Mouse (Mus musculus): ENCODE data around the gene Xpo6. TPM values are rescaled to one million over a fixed set of nuclear protein-coding genes. Genes with fewer than 3 reads are reported as not detected.

The Xpo6 gene
- 52.9 and 78.8 TPM in 2 replicates for total RNA-seq (2014; rRNA removed; ENCODE audit: low replicate concordance)
- 12.3 and 14.2 TPM in 2 replicates for polyA plus RNA-seq (2015; fragmentation: Nextera tagmentation; extraction: Ambion mirVana)

- under 1% methylated on average over 54 of the region's 57 CpGs for WGBS
- ATAC-seq (ENCODE audit: insufficient read depth, low read depth) (peak; percentile 96), DNase-seq (ENCODE audit: low spot score) (peak; percentile 98)
- no peaks in the 10 kb centered on the region for H3K9me3 ChIP-seq (replicated peaks; ENCODE audit: control insufficient read depth, low read length)
- H3K27ac ChIP-seq (ENCODE audit: low read depth): peak within 1 kb of the TSS; percentile 93
- peaks cover 16% of the 10 kb centered on the region for H3K4me1 ChIP-seq (ENCODE audit: control insufficient read depth, insufficient read depth)
- H3K27me3 ChIP-seq (ENCODE audit: control insufficient read depth, insufficient read depth, low read length): no peaks in the 10 kb centered on the region
- no peaks in the 10 kb centered on the region for H3K36me3 ChIP-seq (replicated peaks; ENCODE audit: control insufficient read depth, insufficient read depth, low read length)
- peak within 1 kb of the TSS; percentile 94 for H3K4me2 ChIP-seq (ENCODE audit: low read depth, low read length)
- peak within 1 kb of the TSS; percentile 99 for H3K9ac ChIP-seq (replicated peaks; ENCODE audit: low read depth, low read length)
- TF ChIP-seq CTCF (IDR thresholded peaks at IDR 0.05; ENCODE audit: low read depth): no peak
- 0 out of 2 replicates have a peak, but pooled peaks have one; percentile 41 for TF ChIP-seq EP300 (IDR thresholded peaks at IDR 0.05; ENCODE audit: low read depth)
- peak within 1 kb of the TSS; percentile 94 for H3K4me3 ChIP-seq (ENCODE audit: low read depth, low read length)
These were observed at the start of gene Xpo6 for GRCm38 (mm10) chr7:126200178-126200996. Gene Xpo6, minus strand, starts transcription at chr7:126200501.

- ATAC-seq (ENCODE audit: insufficient read depth, low read depth): no peak
- no peak for DNase-seq (ENCODE audit: low spot score)
- peak overlapping the region; percentile 65 for H3K4me2 ChIP-seq (ENCODE audit: low read depth, low read length)
- no peaks in the 10 kb centered on the region for H3K36me3 ChIP-seq (replicated peaks; ENCODE audit: control insufficient read depth, insufficient read depth, low read length)
- 77% methylated on average over 3 of the region's 3 CpGs for WGBS
- H3K4me1 ChIP-seq (ENCODE audit: control insufficient read depth, insufficient read depth): peaks cover 11% of the 10 kb centered on the region
- H3K27ac ChIP-seq (ENCODE audit: low read depth): 0 out of 2 replicates have a peak overlapping the region, but pooled peaks have one; percentile 1
- 0 out of 2 replicates have a peak overlapping the region, but pooled peaks have one; percentile 66 for H3K9ac ChIP-seq (replicated peaks; ENCODE audit: low read depth, low read length)
- H3K9me3 ChIP-seq (replicated peaks; ENCODE audit: control insufficient read depth, low read length): no peaks in the 10 kb centered on the region
- no peaks in the 10 kb centered on the region for H3K27me3 ChIP-seq (ENCODE audit: control insufficient read depth, insufficient read depth, low read length)
- H3K4me3 ChIP-seq (ENCODE audit: low read depth, low read length): peak overlapping the region; percentile 55
- TF ChIP-seq CTCF (IDR thresholded peaks at IDR 0.05; ENCODE audit: low read depth) (no peak), EP300 (IDR thresholded peaks at IDR 0.05; ENCODE audit: low read depth) (no peak)
These were observed 49.7 kb upstream of the Xpo6 start for GRCm38 (mm10) chr7:126249986-126250385.

DNA sequence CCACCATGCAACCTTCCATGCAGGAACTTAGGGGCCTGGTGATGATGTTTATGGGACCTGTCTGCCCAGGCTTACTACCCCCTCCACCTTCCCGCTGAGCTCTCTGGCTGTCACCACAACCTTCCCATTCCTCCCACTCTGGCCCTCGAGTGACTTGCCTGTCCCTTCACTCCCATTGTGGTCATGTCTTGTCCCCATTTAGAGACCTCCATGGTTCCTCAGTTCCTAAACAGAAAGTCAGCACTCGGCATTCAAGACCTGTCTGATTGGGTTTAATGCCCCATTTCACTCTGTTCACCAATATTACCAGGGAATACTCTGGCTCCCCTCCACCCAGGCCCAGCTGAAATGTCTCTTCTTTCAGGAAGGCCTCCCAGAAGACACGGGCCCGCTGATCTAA, 48.8 kb upstream of the Xpo6 start:
- Histone ChIP-seq H3K36me3 (replicated peaks; ENCODE audit: control insufficient read depth, insufficient read depth, low read length) (no peaks in the 10 kb centered on the region), H3K4me1 (ENCODE audit: control insufficient read depth, insufficient read depth) (peaks cover 11% of the 10 kb centered on the region), H3K9me3 (replicated peaks; ENCODE audit: control insufficient read depth, low read length) (no peaks in the 10 kb centered on the region), H3K27me3 (ENCODE audit: control insufficient read depth, insufficient read depth, low read length) (no peaks in the 10 kb centered on the region), H3K9ac (replicated peaks; ENCODE audit: low read depth, low read length) (peak overlapping the region; percentile 66), H3K4me3 (ENCODE audit: low read depth, low read length) (peak overlapping the region; percentile 55), H3K27ac (ENCODE audit: low read depth) (peak overlapping the region; percentile 68; the same call in 1 of the 2 replicates), H3K4me2 (ENCODE audit: low read depth, low read length) (peak overlapping the region; percentile 65)
- ATAC-seq (ENCODE audit: insufficient read depth, low read depth) (no peak), DNase-seq (ENCODE audit: low spot score) (no peak)
- 59% methylated on average over 5 of the region's 5 CpGs for WGBS
- TF ChIP-seq EP300 (IDR thresholded peaks at IDR 0.05; ENCODE audit: low read depth): no peak
- no peak for TF ChIP-seq CTCF (IDR thresholded peaks at IDR 0.05; ENCODE audit: low read depth)

- DNase-seq (ENCODE audit: low spot score): no peak
These were observed 48.4 kb upstream of the Xpo6 start for GRCm38 (mm10) chr7:126248641-126249141.

DNA sequence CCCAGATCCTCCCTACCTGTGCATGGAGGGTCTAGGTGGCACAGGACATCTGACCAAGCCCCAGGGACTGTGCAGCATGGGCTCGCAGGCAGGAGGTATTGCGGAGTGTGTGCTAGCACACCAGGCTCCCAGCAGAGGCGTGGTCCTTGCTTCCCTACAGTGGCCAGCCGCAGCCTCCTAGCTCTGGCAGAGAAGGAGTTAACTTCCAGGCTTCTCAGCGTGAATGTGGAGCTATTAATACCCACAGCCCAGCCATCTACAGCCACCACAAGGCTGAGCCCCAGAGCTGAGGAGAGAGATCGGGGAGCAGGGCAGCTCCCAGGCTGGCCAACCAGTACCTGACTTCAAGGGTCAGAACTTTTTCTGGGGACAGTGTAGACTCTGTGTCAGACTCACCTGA, 47.8 kb upstream of the Xpo6 start:
- WGBS: 0% methylated on average over 6 of the region's 6 CpGs
- Histone ChIP-seq H3K27me3 (ENCODE audit: control insufficient read depth, insufficient read depth, low read length) (no peaks in the 10 kb centered on the region), H3K9me3 (replicated peaks; ENCODE audit: control insufficient read depth, low read length) (no peaks in the 10 kb centered on the region), H3K36me3 (replicated peaks; ENCODE audit: control insufficient read depth, insufficient read depth, low read length) (no peaks in the 10 kb centered on the region), H3K27ac (ENCODE audit: low read depth) (peak overlapping the region; percentile 68), H3K4me1 (ENCODE audit: control insufficient read depth, insufficient read depth) (peaks cover 11% of the 10 kb centered on the region), H3K4me3 (ENCODE audit: low read depth, low read length) (peak overlapping the region; percentile 55), H3K4me2 (ENCODE audit: low read depth, low read length) (peak overlapping the region; percentile 65), H3K9ac (replicated peaks; ENCODE audit: low read depth, low read length) (peak overlapping the region; percentile 66)
- peak; percentile 82 for ATAC-seq (ENCODE audit: insufficient read depth, low read depth)
- DNase-seq (ENCODE audit: low spot score): peak; percentile 63
- TF ChIP-seq CTCF (IDR thresholded peaks at IDR 0.05; ENCODE audit: low read depth): no peak; the same call in 1 of the 2 replicates
- no peak for TF ChIP-seq EP300 (IDR thresholded peaks at IDR 0.05; ENCODE audit: low read depth)

More at GRCm38 (mm10) chr7:126248641-126249141, 48.4 kb upstream of the Xpo6 start:
- Histone ChIP-seq H3K27ac (ENCODE audit: low read depth) (peak overlapping the region; percentile 68), H3K4me1 (ENCODE audit: control insufficient read depth, insufficient read depth) (peaks cover 11% of the 10 kb centered on the region), H3K4me2 (ENCODE audit: low read depth, low read length) (peak overlapping the region; percentile 65), H3K27me3 (ENCODE audit: control insufficient read depth, insufficient read depth, low read length) (no peaks in the 10 kb centered on the region), H3K9ac (replicated peaks; ENCODE audit: low read depth, low read length) (peak overlapping the region; percentile 66), H3K9me3 (replicated peaks; ENCODE audit: control insufficient read depth, low read length) (no peaks in the 10 kb centered on the region), H3K4me3 (ENCODE audit: low read depth, low read length) (peak overlapping the region; percentile 55), H3K36me3 (replicated peaks; ENCODE audit: control insufficient read depth, insufficient read depth, low read length) (no peaks in the 10 kb centered on the region)
- 20% methylated on average over 17 of the region's 17 CpGs for WGBS
- 0 out of 2 replicates have a peak, but pooled peaks have one; percentile 7 for ATAC-seq (ENCODE audit: insufficient read depth, low read depth)
- TF ChIP-seq CTCF (IDR thresholded peaks at IDR 0.05; ENCODE audit: low read depth) (no peak), EP300 (IDR thresholded peaks at IDR 0.05; ENCODE audit: low read depth) (no peak)
